Mouse (Mus musculus): ENCODE data around the gene Gm49361.

DNA sequence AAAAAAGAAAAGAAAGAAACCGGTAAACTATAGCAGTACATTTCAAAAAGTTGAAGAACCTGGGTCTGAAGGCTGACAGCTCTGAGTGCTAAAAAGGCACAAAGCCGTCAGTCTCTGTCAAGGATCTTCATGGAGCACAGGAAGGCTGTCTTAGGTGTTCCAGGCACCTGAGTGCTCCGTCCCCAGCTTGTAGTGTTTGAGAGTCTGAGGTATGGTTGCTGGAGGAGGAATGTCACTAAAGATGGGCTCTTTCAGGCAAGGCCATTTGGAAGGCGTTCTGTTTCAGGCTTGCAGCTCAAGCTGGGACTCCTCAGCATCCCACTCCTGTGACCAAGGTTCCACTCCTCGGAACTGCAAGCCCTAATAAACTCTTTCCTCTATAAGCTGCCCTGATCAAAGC is 58.5 kb downstream of the Gm49361 start:
- TF ChIP-seq CTCF (IDR thresholded peaks at IDR 0.05; ENCODE audit: low read depth, low read length) (no peak), POLR2A (IDR thresholded peaks at IDR 0.05; ENCODE audit: borderline replicate concordance, low read depth, low read length) (no peak)

Data from bone marrow macrophage, adult 2 months (primary cell).